Mouse (Mus musculus) embryonic facial prominence, embryonic 11.5 days (tissue): ENCODE results near the gene Frem2. TPM values are rescaled to one million over a fixed set of nuclear protein-coding genes. Genes with fewer than 3 reads are reported as not detected.

Experiments
- ATAC-seq: fragments of 200-750 bp; cut with Nextera tagmentation; replicated peaks from 2 replicates; pipeline ENCODE4 v1.8.0; 2017; ENCODE audit warnings: low read depth; ENCODE audit not compliant: insufficient number of reproducible peaks, low FRiP score, low TSS enrichment
- DNase-seq: peaks from one replicate; pipeline ENCODE4 v3.0.0-alpha.2; 2015; ENCODE audit warnings: low spot score
- H3K27ac ChIP-seq: fragments of 300-500 bp; sonication (generic); replicated peaks from 2 replicates; pipeline ENCODE4 v1.5.1; 2014; ENCODE audit warnings: mild to moderate bottlenecking, low read depth, low read length, control low read depth
- H3K27me3 ChIP-seq: fragments of 300-500 bp; sonication (generic); 2 replicates; pipeline ENCODE4 v1.6.1; 2014; ENCODE audit warnings: mild to moderate bottlenecking, low read length, moderate library complexity, mixed read lengths; ENCODE audit not compliant: control insufficient read depth, insufficient read depth
- H3K36me3 ChIP-seq: fragments of 300-500 bp; sonication (generic); replicated peaks from 2 replicates; pipeline ENCODE4 v1.6.1; 2014; ENCODE audit warnings: low read depth, mild to moderate bottlenecking, low read length, moderate library complexity, mixed read lengths; ENCODE audit not compliant: control insufficient read depth, insufficient read depth
- H3K4me1 ChIP-seq: fragments of 300-500 bp; sonication (generic); 2 replicates; pipeline ENCODE4 v1.6.1; 2014; ENCODE audit warnings: low read length, mixed read lengths; ENCODE audit not compliant: control insufficient read depth, insufficient read depth
- H3K4me2 ChIP-seq: fragments of 300-500 bp; sonication (generic); 2 replicates; pipeline ENCODE4 v1.6.1; 2014; ENCODE audit warnings: low read depth, mild to moderate bottlenecking, control low read depth, low read length, moderate library complexity
- H3K4me3 ChIP-seq: fragments of 300-500 bp; sonication (generic); 2 replicates; pipeline ENCODE4 v1.5.1; 2014; ENCODE audit warnings: low read depth, low read length, control low read depth
- H3K9ac ChIP-seq: fragments of 300-500 bp; sonication (generic); replicated peaks from 2 replicates; pipeline ENCODE4 v1.6.1; 2014; ENCODE audit warnings: mild to moderate bottlenecking, control low read depth, low read length
- H3K9me3 ChIP-seq: fragments of 300-500 bp; sonication (generic); replicated peaks from 2 replicates; pipeline ENCODE4 v1.6.1; 2016; ENCODE audit warnings: mild to moderate bottlenecking, low read length, inconsistent platforms, mixed read lengths; ENCODE audit not compliant: control insufficient read depth
- WGBS: fragments of 180-500 bp; shearing (Covaris S2); extraction: QIAGEN DNeasy Blood & Tissue Kit; methylation state at CpG from one replicate; pipeline ENCODE4 v1.1.7; 2014; 5-methylcytosine and 5-hydroxymethylcytosine counted together
- polyA plus RNA-seq: library from polyadenylated mRNA; unstranded; fragments of >200 nt; fragmentation: Nextera tagmentation; extraction: Ambion mirVana; gene quantifications from 2 replicates; pipeline ENCODE4 v1.2.1, GENCODE M21; 2014

Gene Frem2
- polyA plus RNA-seq, 1 experiment from 2014 or later, result 4.4 TPM

GRCm38 (mm10) chr3:53648902-53649301, 8.3 kb downstream of the Frem2 start:
- Histone ChIP-seq H3K4me1 (no peaks in the 10 kb centered on the region), H3K27ac (no peak overlapping the region), H3K27me3 (no peaks in the 10 kb centered on the region), H3K9ac (no peak overlapping the region), H3K36me3 (no peaks in the 10 kb centered on the region), H3K4me3 (no peak overlapping the region), H3K9me3 (0 out of 2 replicates have a peak, but pooled peaks cover 2% of the 10 kb centered on the region), H3K4me2 (no peak overlapping the region)
- WGBS, result 82% methylated on average over 4 of the region's 4 CpGs
- ATAC-seq (no peak), DNase-seq (no peak)

- Histone ChIP-seq H3K4me1 (no peaks in the 10 kb centered on the region), H3K27me3 (no peaks in the 10 kb centered on the region), H3K9me3 (no peaks in the 10 kb centered on the region), H3K9ac (no peak overlapping the region), H3K36me3 (no peaks in the 10 kb centered on the region), H3K27ac (no peak overlapping the region), H3K4me3 (no peak overlapping the region), H3K4me2 (no peak overlapping the region)
- DNase-seq (no peak), ATAC-seq (no peak)
- 77% methylated on average over 3 of the region's 3 CpGs for whole genome bisulfite sequencing
These were observed 21.2 kb downstream of the Frem2 start for GRCm38 (mm10) chr3:53635948-53636347.

- Histone ChIP-seq H3K9me3 (no peaks in the 10 kb centered on the region), H3K4me1 (no peaks in the 10 kb centered on the region), H3K27me3 (no peaks in the 10 kb centered on the region), H3K4me3 (no peak overlapping the region), H3K27ac (no peak overlapping the region), H3K4me2 (no peak overlapping the region), H3K9ac (no peak overlapping the region), H3K36me3 (no peaks in the 10 kb centered on the region)
- WGBS, result 67% methylated on average over 14 of the region's 14 CpGs
- no peak for DNase-seq
- no peak for ATAC-seq
These were observed 26.0 kb downstream of the Frem2 start for GRCm38 (mm10) chr3:53631126-53631525.

- H3K27ac ChIP-seq, result no peak overlapping the region
- H3K36me3 ChIP-seq, result no peaks in the 10 kb centered on the region
- no peaks in the 10 kb centered on the region for H3K4me1 ChIP-seq
- H3K4me3 ChIP-seq, result no peak overlapping the region
- H3K9me3 ChIP-seq, result no peaks in the 10 kb centered on the region
- no peak overlapping the region for H3K9ac ChIP-seq
- ATAC-seq (no peak), DNase-seq (no peak)
- no peak overlapping the region for H3K4me2 ChIP-seq
- WGBS, result 75% methylated on average over 4 of the region's 4 CpGs
- no peaks in the 10 kb centered on the region for H3K27me3 ChIP-seq
These were observed 26.5 kb downstream of the Frem2 start for GRCm38 (mm10) chr3:53630630-53631029.

- DNase-seq (no peak), ATAC-seq (no peak)
- no peaks in the 10 kb centered on the region for H3K36me3 ChIP-seq
- H3K9ac ChIP-seq, result no peak overlapping the region
- H3K4me1 ChIP-seq, result no peaks in the 10 kb centered on the region
- no peaks in the 10 kb centered on the region for H3K9me3 ChIP-seq
- H3K27me3 ChIP-seq, result no peaks in the 10 kb centered on the region
- 88% methylated on average over 5 of the region's 5 CpGs for WGBS
- H3K27ac ChIP-seq, result no peak overlapping the region
- no peak overlapping the region for H3K4me2 ChIP-seq
- no peak overlapping the region for H3K4me3 ChIP-seq
These were observed 27.2 kb downstream of the Frem2 start for GRCm38 (mm10) chr3:53629966-53630365.

GRCm38 (mm10) chr3:53623222-53623621, 33.9 kb downstream of the Frem2 start:
- Histone ChIP-seq H3K4me2 (no peak overlapping the region), H3K27me3 (no peaks in the 10 kb centered on the region), H3K4me1 (no peaks in the 10 kb centered on the region), H3K9ac (no peak overlapping the region), H3K9me3 (no peaks in the 10 kb centered on the region), H3K36me3 (no peaks in the 10 kb centered on the region), H3K4me3 (no peak overlapping the region), H3K27ac (no peak overlapping the region)
- DNase-seq (no peak), ATAC-seq (no peak)
- 84% methylated on average over 8 of the region's 8 CpGs for WGBS

- no peak overlapping the region for H3K9ac ChIP-seq
- no peak overlapping the region for H3K4me3 ChIP-seq
- H3K27me3 ChIP-seq, result no peaks in the 10 kb centered on the region
- no peaks in the 10 kb centered on the region for H3K36me3 ChIP-seq
- H3K27ac ChIP-seq, result no peak overlapping the region
- ATAC-seq (no peak), DNase-seq (no peak)
- H3K4me2 ChIP-seq, result no peak overlapping the region
- no peaks in the 10 kb centered on the region for H3K9me3 ChIP-seq
- H3K4me1 ChIP-seq, result no peaks in the 10 kb centered on the region
- WGBS, result 83% methylated on average over 3 of the region's 3 CpGs
These were observed 36.2 kb downstream of the Frem2 start for GRCm38 (mm10) chr3:53620978-53621377.

GRCm38 (mm10) chr3:53620355-53620754, 36.8 kb downstream of the Frem2 start:
- Histone ChIP-seq H3K27ac (no peak overlapping the region), H3K9ac (no peak overlapping the region), H3K4me3 (no peak overlapping the region), H3K4me2 (no peak overlapping the region), H3K27me3 (no peaks in the 10 kb centered on the region), H3K9me3 (no peaks in the 10 kb centered on the region), H3K4me1 (no peaks in the 10 kb centered on the region), H3K36me3 (no peaks in the 10 kb centered on the region)
- no peak for ATAC-seq
- WGBS, result 90% methylated on average over 8 of the region's 8 CpGs
- no peak for DNase-seq
